In the genomic region with DNA sequence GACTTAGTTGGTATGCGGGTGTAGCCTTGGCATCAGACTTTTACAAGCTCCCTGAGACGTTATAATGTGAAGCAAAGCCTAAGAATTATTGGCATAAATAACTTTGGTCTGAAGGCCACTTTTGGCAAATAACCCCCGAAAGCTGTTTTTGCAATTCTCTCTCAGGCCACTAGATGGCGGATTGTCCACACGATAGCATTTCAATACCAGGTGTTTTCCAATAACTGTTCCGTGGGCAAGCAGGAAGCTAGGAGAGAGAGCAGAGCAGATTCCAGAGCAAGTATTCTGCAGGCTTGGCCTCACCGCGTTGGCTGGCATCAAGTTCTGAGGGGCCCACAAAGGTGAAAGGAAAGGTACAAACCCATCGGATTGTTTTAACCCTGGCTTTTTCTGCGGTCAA, we compare ENCODE assay signal across 7 mouse cellular contexts. TPM values are rescaled to one million over a fixed set of nuclear protein-coding genes. Genes with fewer than 3 reads are reported as not detected.
DNase-seq lines count a peak whose midpoint lies in the region; ATAC-seq lines count a peak whose summit lies in the region.

No protein-coding gene starts in this region.

- peak; percentile 87 for ATAC-seq in frontal cortex, adult (ENCODE audit: low TSS enrichment)
- ATAC-seq in hindbrain, embryonic 16.5 days: peak; percentile 54; the same call in 1 of the 2 replicates

- no peak overlapping the region for H3K4me3 ChIP-seq in hindbrain, embryonic 16.5 days (ENCODE audit: low read length)

- peak; percentile 66 for DNase-seq in R1 (ENCODE audit: low read depth, low spot score)
- peak; percentile 61 to 76 for DNase-seq in cerebellum, adult 18-20 months
- DNase-seq in layer of hippocampus, postnatal 25 days (ENCODE audit: extremely low spot score in 1 of 2, low spot score in 1 of 2): peak; percentile 58 to 73
- peak; percentile 44 to 75 for DNase-seq in lung, postnatal 4 days
- DNase-seq in right cerebral cortex, postnatal 25 days: peak; percentile 52

- no peaks in the 10 kb centered on the region for H3K4me1 ChIP-seq in hindbrain, embryonic 16.5 days (ENCODE audit: control insufficient read depth, insufficient read depth, low read depth, low read length)

- H3K4me2 ChIP-seq in hindbrain, embryonic 16.5 days (ENCODE audit: low read length): 0 out of 2 replicates have a peak overlapping the region, but pooled peaks have one; percentile 13

- no peak overlapping the region for H3K27ac ChIP-seq in hindbrain, embryonic 16.5 days (ENCODE audit: low read depth, low read length)

- no peak overlapping the region for H3K9ac ChIP-seq in hindbrain, embryonic 16.5 days (ENCODE audit: low read depth, low read length)

- H3K27me3 ChIP-seq in hindbrain, embryonic 16.5 days (replicated peaks; ENCODE audit: control insufficient read depth, insufficient read depth, low read length): no peaks in the 10 kb centered on the region

- H3K9me3 ChIP-seq in hindbrain, embryonic 16.5 days (ENCODE audit: control insufficient read depth, low read length): no peaks in the 10 kb centered on the region

- no peaks in the 10 kb centered on the region for H3K36me3 ChIP-seq in hindbrain, embryonic 16.5 days (ENCODE audit: control insufficient read depth, insufficient read depth, low read length)

- WGBS in hindbrain, embryonic 16.5 days: 14% methylated on average over 10 of the region's 10 CpGs

RNA-seq across cellular contexts. Expression of a gene that starts 29.2 kb away (rescaled TPM):
- polyA plus RNA-seq in hindbrain, embryonic 16.5 days (2015; fragmentation: Nextera tagmentation; extraction: Ambion mirVana): 6.0 and 7.1 TPM in 2 replicates
- 10 to 100 TPM; 18.9 to 19.5 TPM for total RNA-seq in layer of hippocampus, postnatal 25 days (2021)
